Mouse (Mus musculus): ENCODE measurements around the gene Zbtb9. TPM values are rescaled to one million over a fixed set of nuclear protein-coding genes. Genes with fewer than 3 reads are reported as not detected.

Zbtb9 gene
- polyA plus RNA-seq, 1 experiment from 2014 or later, result 14.7 TPM

DNA sequence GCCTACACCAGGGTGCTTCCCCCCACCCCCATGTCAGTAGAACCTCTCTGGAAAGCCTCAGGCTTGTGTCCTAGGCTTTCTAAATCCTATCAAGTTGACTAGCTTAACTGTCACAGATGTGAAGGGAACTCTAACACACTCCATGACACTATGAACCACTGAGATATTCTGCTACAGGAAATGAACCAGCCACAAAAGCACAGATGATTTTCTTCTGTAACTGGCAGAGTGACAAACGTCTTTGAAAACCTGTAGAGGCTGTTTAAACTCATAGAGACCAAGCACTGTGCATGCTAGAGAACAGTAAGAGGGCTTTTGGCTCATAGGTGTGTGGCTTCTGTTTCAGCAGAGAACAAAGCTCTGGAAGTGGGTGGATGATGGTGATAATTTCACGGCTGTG is 8.1 kb downstream of the Zbtb9 start:
- H3K27ac ChIP-seq (replicated peaks), result no peak overlapping the region
- ATAC-seq (ENCODE audit: low FRiP score, low read depth), result no peak
- H3K4me3 ChIP-seq, result no peak overlapping the region
- H3K36me3 ChIP-seq, result peaks cover 32% of the 10 kb centered on the region
- peaks cover 20% of the 10 kb centered on the region for H3K4me1 ChIP-seq (replicated peaks)
- H3K4me2 ChIP-seq, result no peak overlapping the region
- H3K9ac ChIP-seq, result no peak overlapping the region
- H3K9me3 ChIP-seq, result no peaks in the 10 kb centered on the region
- H3K27me3 ChIP-seq, result no peaks in the 10 kb centered on the region
- WGBS, result 78% methylated on average over 2 of the region's 2 CpGs

DNA sequence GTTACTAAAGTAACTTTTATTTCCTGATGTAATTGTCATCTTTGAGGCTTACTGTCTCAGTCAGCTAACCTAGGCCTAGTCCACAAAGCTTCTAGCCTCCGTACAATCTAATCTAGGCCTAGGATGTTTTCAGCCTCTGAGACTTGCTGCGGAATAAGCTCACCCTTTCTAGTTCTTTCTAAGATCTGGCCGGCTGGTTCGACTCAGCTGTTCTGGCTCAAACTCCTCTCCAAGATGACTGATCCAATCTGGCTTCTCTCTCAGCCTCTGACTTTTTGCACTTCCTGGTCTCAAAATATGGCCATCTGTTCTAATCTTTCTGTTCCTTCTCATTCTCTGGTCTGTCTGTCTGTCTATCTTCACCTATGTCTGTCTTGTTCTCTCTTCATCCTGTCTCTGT is 10.4 kb downstream of the Zbtb9 start:
- peaks cover 6% of the 10 kb centered on the region; the same call in 1 of the 2 replicates for H3K4me1 ChIP-seq (replicated peaks)
- H3K9me3 ChIP-seq, result no peaks in the 10 kb centered on the region
- H3K27ac ChIP-seq (replicated peaks), result no peak overlapping the region
- H3K9ac ChIP-seq, result no peak overlapping the region
- H3K27me3 ChIP-seq, result no peaks in the 10 kb centered on the region
- no peak for ATAC-seq (ENCODE audit: low FRiP score, low read depth)
- WGBS, result 99% methylated on average over 4 of the region's 4 CpGs
- peaks cover 14% of the 10 kb centered on the region for H3K36me3 ChIP-seq
- no peak overlapping the region for H3K4me3 ChIP-seq
- H3K4me2 ChIP-seq, result no peak overlapping the region

DNA sequence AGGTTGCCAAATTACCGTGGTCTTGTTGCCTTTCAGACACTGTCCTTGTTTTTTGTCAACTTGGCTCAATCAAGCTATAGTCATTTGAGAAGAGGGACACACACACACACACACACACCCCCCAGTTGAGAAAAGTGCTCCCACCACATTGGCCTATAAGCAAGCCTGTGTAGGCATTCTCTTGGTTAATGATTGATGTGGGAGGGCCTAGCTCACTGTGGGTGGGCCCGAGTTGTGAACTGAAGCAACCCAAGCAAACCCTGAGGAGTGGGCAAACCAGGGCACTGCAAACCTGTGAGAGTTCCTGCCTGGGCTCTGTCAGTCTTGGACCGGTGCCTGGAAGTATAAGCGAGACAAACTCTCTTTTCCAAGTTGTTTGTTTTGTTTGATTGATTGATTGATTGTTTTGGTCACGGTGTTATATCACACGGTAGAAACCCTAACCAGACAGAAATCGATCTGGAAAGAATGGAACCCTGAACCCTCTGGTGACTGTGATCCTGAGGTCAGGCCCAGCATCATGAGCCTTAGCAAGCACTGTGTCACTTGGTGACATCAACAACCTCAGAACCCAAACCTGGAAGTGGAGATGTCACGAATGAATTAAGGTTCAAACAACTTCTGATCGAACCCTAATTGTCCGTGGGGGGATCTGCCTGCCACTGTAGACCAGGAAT is 12.7 kb downstream of the Zbtb9 start:
- H3K27ac ChIP-seq (replicated peaks), result no peak overlapping the region
- ATAC-seq (ENCODE audit: low FRiP score, low read depth), result no peak
- H3K4me3 ChIP-seq, result no peak overlapping the region
- no peaks in the 10 kb centered on the region for H3K4me1 ChIP-seq (replicated peaks)
- H3K9me3 ChIP-seq, result no peaks in the 10 kb centered on the region
- H3K9ac ChIP-seq, result no peak overlapping the region
- H3K36me3 ChIP-seq, result peaks cover 3% of the 10 kb centered on the region; the same call in 1 of the 2 replicates
- H3K27me3 ChIP-seq, result no peaks in the 10 kb centered on the region
- no peak overlapping the region for H3K4me2 ChIP-seq
- 81% methylated on average over 10 of the region's 10 CpGs for WGBS

DNA sequence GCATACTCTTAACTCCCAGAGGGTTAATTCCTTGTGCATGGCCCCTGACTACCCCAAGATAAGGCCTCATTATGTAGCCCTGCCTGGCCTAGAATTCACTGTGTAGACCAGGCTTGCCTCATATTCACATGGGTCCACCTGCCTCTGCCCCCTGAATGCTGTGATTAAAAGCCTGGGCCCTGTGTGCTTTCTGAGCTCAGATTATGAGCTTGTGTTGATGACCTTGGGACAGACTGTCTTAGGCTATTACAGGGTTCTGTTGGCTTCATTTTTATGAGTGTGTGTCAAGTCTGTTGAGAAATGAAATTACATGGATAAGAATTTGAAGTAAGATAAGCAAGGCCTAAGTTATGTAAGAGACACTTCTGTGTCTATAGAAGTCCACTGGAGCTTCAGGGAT is 17.6 kb downstream of the Zbtb9 start:
- no peak overlapping the region for H3K27ac ChIP-seq (replicated peaks)
- H3K4me1 ChIP-seq (replicated peaks), result no peaks in the 10 kb centered on the region
- H3K9ac ChIP-seq, result no peak overlapping the region
- H3K9me3 ChIP-seq, result no peaks in the 10 kb centered on the region
- H3K4me3 ChIP-seq, result no peak overlapping the region
- no peak overlapping the region for H3K4me2 ChIP-seq
- no peaks in the 10 kb centered on the region for H3K36me3 ChIP-seq
- no peak for ATAC-seq (ENCODE audit: low FRiP score, low read depth)
- no peaks in the 10 kb centered on the region for H3K27me3 ChIP-seq

DNA sequence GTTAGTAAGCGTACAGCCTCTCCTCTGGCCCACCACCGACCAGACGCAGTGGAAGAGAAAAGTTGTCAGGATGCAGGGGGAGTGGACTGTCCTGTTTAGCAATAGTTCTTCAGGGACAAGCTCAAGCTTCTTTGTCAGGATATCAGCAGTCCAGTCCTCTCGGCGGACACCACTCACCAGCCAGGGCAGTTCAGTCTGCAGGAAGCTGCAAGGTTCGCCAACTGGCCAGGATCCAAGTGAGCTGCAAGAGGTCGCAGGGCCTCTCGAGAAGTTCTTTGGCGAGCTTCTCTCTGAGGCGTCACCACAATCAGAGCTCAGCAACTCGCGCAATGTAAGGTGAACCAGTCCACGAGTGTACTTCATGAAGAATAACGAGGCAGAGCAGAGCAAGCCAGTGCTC is 21.4 kb downstream of the Zbtb9 start:
- 73% methylated on average over 14 of the region's 14 CpGs for WGBS
- ATAC-seq (ENCODE audit: low FRiP score, low read depth), result no peak
- Histone ChIP-seq H3K4me2 (no peak overlapping the region), H3K27ac (replicated peaks) (no peak overlapping the region), H3K4me1 (replicated peaks) (no peaks in the 10 kb centered on the region), H3K36me3 (no peaks in the 10 kb centered on the region), H3K27me3 (no peaks in the 10 kb centered on the region), H3K4me3 (no peak overlapping the region), H3K9ac (no peak overlapping the region), H3K9me3 (no peaks in the 10 kb centered on the region)

DNA sequence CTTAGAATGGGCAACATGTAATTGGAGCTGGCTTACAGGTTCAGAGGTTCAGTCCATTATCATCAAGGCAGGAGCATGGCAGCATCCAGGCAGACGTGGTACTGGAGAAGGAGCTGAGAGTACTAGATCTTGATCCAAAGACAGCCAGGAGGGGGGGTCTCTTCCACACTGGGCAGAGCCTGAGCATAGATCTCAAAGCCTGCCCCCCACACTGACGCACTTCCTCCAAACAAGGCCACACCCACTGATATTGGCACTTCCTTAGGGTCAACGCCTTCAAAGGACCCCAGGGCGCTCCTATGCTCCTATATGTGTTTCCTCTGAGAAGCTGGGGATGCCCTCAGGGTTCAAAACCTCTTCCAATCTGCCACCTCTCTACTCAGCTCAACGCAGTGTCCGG is 22.0 kb downstream of the Zbtb9 start:
- ATAC-seq (ENCODE audit: low FRiP score, low read depth), result no peak
- Histone ChIP-seq H3K9ac (no peak overlapping the region), H3K4me1 (replicated peaks) (no peaks in the 10 kb centered on the region), H3K4me3 (no peak overlapping the region), H3K27me3 (no peaks in the 10 kb centered on the region), H3K27ac (replicated peaks) (no peak overlapping the region), H3K9me3 (no peaks in the 10 kb centered on the region), H3K4me2 (no peak overlapping the region), H3K36me3 (no peaks in the 10 kb centered on the region)
- WGBS, result 83% methylated on average over 6 of the region's 6 CpGs

DNA sequence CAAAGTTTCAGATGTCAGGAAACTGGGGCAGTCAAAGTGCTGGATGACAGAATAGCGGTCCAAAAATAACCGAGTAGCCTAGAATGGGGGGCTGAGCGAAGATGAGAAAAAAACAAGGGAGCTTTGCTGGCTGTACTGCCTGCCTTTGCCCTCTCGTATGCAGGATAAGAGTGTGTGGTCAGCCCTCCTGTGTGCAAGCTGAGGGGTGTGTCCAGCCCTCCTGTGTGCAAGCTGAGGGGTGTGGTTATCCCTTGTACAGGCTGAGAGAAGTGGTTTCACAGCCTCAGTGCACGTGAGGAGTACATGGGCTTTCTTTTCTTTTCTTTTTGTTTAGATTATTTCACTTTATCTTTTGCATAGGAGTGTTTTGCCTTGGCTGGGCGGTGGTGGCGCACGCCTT is 22.6 kb downstream of the Zbtb9 start:
- H3K9me3 ChIP-seq, result no peaks in the 10 kb centered on the region
- H3K27me3 ChIP-seq, result no peaks in the 10 kb centered on the region
- H3K9ac ChIP-seq, result no peak overlapping the region
- no peaks in the 10 kb centered on the region for H3K4me1 ChIP-seq (replicated peaks)
- no peaks in the 10 kb centered on the region for H3K36me3 ChIP-seq
- 77% methylated on average over 8 of the region's 8 CpGs for WGBS
- no peak overlapping the region for H3K4me3 ChIP-seq
- no peak for ATAC-seq (ENCODE audit: low FRiP score, low read depth)
- no peak overlapping the region for H3K27ac ChIP-seq (replicated peaks)
- no peak overlapping the region for H3K4me2 ChIP-seq

DNA sequence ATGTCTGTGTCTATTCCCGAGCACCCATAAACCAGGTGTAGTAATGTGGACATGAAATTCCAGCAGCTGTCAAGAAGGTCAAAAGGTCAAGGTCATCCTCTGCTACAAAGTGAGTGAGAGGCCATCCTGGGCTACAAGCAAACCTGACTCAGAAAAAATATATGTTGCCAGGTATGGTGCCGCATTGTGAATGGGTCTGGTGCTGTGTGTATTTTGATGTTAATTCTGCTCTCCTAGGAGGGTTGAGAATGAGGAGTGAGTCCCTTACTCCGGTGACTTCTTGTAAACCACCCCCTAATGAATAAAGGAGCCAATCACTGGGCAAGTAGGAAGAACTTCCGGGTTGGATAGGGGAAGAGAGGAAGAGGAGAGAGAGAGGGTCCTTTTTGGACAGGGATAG is 24.7 kb downstream of the Zbtb9 start:
- Histone ChIP-seq H3K4me2 (no peak overlapping the region), H3K9ac (no peak overlapping the region), H3K36me3 (no peaks in the 10 kb centered on the region), H3K27me3 (no peaks in the 10 kb centered on the region), H3K4me3 (no peak overlapping the region), H3K27ac (replicated peaks) (no peak overlapping the region), H3K9me3 (no peaks in the 10 kb centered on the region), H3K4me1 (replicated peaks) (no peaks in the 10 kb centered on the region)
- 85% methylated on average over 4 of the region's 4 CpGs for WGBS
- no peak for ATAC-seq (ENCODE audit: low FRiP score, low read depth)

DNA sequence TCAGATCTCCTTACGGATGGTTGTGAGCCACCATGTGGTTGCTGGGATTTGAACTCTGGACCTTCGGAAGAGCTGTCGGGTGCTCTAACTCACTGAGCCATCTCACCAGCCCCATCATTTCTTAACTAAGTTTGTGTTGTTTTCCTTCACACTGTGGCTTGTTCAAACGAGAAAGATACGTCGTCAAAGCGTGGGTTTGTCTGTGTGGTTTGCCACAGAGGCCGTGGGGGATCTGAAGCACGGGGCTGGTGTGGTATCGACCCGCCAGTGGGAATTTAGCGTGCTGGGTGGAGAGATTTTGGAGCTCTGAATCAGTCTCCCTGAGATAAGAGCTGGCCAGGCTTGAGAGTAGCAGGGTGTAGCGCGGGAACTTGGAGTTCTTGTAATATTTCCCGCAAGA is 25.3 kb downstream of the Zbtb9 start:
- 95% methylated on average over 15 of the region's 15 CpGs for WGBS

DNA sequence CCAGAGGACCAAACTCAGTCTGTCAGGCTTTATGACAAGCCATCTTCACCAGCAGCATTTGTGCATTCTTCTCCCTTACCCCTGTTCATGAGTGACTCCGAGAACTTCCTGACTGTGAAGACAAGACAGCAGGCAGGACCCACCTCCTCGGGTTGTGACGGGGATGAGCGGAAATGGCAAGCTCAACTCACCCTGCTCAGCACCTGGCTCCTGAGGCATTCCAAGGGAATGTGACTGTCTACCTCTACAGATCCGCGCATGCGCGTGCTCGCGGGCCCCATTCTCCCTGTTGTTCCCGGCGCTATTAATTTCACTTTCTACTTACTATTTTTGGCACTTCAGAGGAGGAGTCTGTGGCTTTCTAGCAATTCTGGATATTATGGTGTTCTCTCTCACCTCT is 27.0 kb downstream of the Zbtb9 start:
- Histone ChIP-seq H3K4me2 (no peak overlapping the region), H3K4me3 (no peak overlapping the region), H3K27me3 (no peaks in the 10 kb centered on the region), H3K27ac (replicated peaks) (no peak overlapping the region; the same call in 1 of the 2 replicates), H3K9ac (no peak overlapping the region), H3K4me1 (replicated peaks) (no peaks in the 10 kb centered on the region), H3K9me3 (no peaks in the 10 kb centered on the region), H3K36me3 (no peaks in the 10 kb centered on the region)
- WGBS, result 73% methylated on average over 12 of the region's 12 CpGs
- ATAC-seq (ENCODE audit: low FRiP score, low read depth), result no peak

More for the DNA sequence above, 25.3 kb downstream of the Zbtb9 start:
- no peak overlapping the region for H3K4me3 ChIP-seq
- no peak overlapping the region for H3K9ac ChIP-seq
- no peaks in the 10 kb centered on the region for H3K9me3 ChIP-seq
- H3K36me3 ChIP-seq, result no peaks in the 10 kb centered on the region
- no peak for ATAC-seq (ENCODE audit: low FRiP score, low read depth)
- no peaks in the 10 kb centered on the region for H3K4me1 ChIP-seq (replicated peaks)
- no peak overlapping the region for H3K4me2 ChIP-seq
- H3K27ac ChIP-seq (replicated peaks), result no peak overlapping the region
- no peaks in the 10 kb centered on the region for H3K27me3 ChIP-seq

DNA sequence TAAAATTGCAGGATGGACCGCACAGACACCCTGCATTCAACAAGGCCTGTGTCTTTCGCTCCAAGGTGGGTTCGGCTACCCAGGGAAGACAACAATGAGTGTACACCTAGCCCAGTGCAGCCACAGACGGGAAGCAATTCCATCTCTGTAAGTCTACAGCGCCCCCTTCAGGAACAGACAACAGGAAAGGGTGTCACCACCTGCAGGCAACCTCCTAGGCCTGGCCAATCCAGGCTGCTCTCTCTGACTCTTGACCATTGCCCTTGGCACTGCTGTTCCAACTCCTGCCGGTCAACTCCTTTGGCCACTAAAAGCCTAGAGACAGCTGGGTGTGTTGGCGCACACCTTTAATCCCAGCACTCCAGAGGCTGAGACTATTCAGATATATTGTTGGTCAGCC is 28.2 kb downstream of the Zbtb9 start:
- Histone ChIP-seq H3K4me2 (no peak overlapping the region), H3K9ac (no peak overlapping the region), H3K36me3 (no peaks in the 10 kb centered on the region), H3K4me3 (no peak overlapping the region), H3K27ac (replicated peaks) (no peak overlapping the region), H3K27me3 (no peaks in the 10 kb centered on the region), H3K4me1 (replicated peaks) (no peaks in the 10 kb centered on the region), H3K9me3 (no peaks in the 10 kb centered on the region)
- WGBS, result 70% methylated on average over 7 of the region's 7 CpGs
- no peak for ATAC-seq (ENCODE audit: low FRiP score, low read depth)

DNA sequence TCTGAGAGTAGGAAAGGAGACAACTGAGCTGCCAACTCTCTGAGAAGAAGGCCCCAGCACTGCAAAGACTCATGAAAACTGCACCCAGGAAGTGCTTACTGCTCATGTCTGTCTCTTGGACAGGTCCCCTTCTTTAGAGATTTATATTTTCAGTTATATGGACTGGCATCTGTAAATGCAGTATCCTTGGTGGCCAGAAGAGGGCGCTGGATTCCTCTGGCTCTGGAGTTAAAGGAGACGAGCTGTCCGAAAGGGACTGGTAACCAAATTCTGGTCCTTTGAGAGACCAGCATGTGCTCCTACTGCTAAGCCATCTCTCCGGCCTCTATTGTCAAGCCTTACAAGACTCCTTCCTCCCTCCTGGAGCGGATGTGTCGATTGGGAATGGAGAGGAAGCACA is 28.9 kb downstream of the Zbtb9 start:
- WGBS, result 42% methylated on average over 6 of the region's 6 CpGs
- Histone ChIP-seq H3K36me3 (no peaks in the 10 kb centered on the region), H3K27ac (replicated peaks) (no peak overlapping the region), H3K9ac (no peak overlapping the region), H3K4me2 (no peak overlapping the region), H3K4me1 (replicated peaks) (no peaks in the 10 kb centered on the region), H3K27me3 (no peaks in the 10 kb centered on the region), H3K4me3 (no peak overlapping the region), H3K9me3 (no peaks in the 10 kb centered on the region)
- no peak for ATAC-seq (ENCODE audit: low FRiP score, low read depth)

DNA sequence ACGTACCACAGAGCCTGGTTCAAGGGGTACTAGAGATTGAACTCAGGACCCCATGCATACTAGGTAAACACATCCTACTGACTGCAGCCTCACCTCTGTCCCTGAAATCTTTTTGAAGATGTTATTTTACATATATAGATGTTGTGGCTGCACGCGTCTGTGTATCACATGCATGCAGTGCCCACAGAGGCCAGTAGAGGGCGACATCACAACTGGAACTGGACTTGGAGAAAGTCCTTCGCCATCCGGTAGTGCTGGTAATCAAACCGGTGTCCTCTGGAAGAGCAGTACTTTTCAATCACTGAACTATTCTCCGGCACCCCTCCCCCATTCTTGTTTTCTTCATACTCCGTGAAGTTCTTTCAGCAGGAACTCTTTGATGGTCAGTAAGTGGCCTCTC is 31.5 kb downstream of the Zbtb9 start:
- H3K27ac ChIP-seq (replicated peaks), result no peak overlapping the region
- no peak for ATAC-seq (ENCODE audit: low FRiP score, low read depth)
- H3K36me3 ChIP-seq, result no peaks in the 10 kb centered on the region
- no peaks in the 10 kb centered on the region for H3K4me1 ChIP-seq (replicated peaks)
- no peaks in the 10 kb centered on the region for H3K27me3 ChIP-seq
- H3K9me3 ChIP-seq, result no peaks in the 10 kb centered on the region
- H3K4me2 ChIP-seq, result no peak overlapping the region
- WGBS, result 29% methylated on average over 9 of the region's 9 CpGs
- no peak overlapping the region for H3K9ac ChIP-seq
- no peak overlapping the region for H3K4me3 ChIP-seq
